Mouse (Mus musculus) hematopoietic stem cell, adult 5-6 weeks (primary cell): ENCODE results near the gene Gprin3. TPM values are rescaled to one million over a fixed set of nuclear protein-coding genes. Genes with fewer than 3 reads are reported as not detected.

Experiments
- ATAC-seq, 2 experiments: fragments of 125-278 bp in 1 of 2; replicated peaks in 1 of 2; 2 replicates each; pipeline ENCODE4 v1.8.0; 2016 to 2017; ENCODE audit warnings: inconsistent platforms in 2 of 2, mild to moderate bottlenecking in 2 of 2, moderate number of reproducible peaks in 2 of 2, low read depth in 1 of 2, moderate TSS enrichment in 1 of 2; ENCODE audit not compliant: low FRiP score in 2 of 2, poor library complexity in 2 of 2, severe bottlenecking in 2 of 2, insufficient read depth in 1 of 2, low TSS enrichment in 1 of 2
- total RNA-seq: library from RNA; stranded (forward); fragments of 172-1452, 232-1000 nt; gene quantifications from 2 replicates; pipeline ENCODE4 v1.2.3, GENCODE M21; 2017

Gprin3 gene
- 1.6 and 3.6 TPM in 2 replicates for total RNA-seq

- peak; percentile 97 to 98 for ATAC-seq
Observed at GRCm38 (mm10) chr6:59425824-59426533, at the start of gene Gprin3. Gene Gprin3 (minus strand): TSS chr6:59426294.

DNA sequence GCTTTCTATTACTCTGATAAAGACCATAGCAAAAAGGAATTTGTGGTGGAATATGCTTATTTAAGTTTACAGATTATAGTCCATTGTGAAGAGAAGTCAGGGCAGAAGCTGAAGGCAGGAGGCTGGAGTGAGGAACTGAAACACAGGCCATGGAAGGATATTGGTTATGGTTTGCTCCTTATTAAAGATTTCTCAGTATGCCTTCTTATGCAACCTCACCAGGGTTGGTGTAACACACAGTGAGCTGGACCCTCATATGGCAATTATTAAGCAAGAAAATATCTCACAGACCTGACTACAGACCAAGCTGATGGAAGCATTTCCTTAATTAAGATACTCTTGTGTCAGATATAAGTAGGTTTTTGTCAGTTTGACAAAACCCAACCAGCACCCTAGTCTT lies 32.8 kb upstream of the Gprin3 start:
- no peak; a peak in 1 of 4 replicates for ATAC-seq

DNA sequence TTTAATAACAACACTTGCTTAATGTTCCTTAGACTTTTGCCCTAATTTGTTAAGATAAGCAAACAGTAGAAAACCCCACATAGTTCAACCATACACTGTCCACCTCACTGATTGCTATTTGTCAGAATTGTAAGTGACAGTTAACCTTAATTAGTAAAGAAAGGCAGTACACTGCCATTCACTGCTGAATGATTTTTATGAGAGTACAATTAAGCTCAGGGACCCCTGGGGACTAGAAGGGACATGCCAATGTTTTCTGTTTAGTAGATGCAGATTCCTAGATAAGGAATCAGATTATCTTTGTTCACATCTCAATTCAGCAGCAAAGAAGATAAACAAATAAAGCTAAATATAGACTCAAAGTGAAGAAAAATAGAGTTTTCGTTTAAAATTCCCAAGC lies 30.0 kb upstream of the Gprin3 start:
- no peak for ATAC-seq

DNA sequence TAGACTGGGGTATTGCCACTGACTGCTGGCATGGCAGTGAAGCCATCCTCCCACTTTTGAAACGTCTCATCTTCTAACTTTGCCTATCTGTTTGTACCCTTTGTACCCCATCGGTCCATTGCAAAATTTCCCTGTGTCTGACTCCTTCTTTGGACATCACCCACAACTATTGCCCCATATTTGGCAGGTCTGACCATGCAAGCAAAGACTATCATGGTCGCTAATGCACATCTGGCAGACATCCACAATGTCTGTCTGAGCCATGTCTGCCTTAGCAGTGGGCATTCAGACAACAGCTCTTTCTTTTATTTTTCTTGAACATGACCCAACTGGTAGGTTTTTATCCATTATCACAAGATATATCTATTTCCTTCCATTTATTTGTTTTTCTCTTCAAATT lies 25.3 kb upstream of the Gprin3 start:
- ATAC-seq = no peak; a peak in 1 of 4 replicates

DNA sequence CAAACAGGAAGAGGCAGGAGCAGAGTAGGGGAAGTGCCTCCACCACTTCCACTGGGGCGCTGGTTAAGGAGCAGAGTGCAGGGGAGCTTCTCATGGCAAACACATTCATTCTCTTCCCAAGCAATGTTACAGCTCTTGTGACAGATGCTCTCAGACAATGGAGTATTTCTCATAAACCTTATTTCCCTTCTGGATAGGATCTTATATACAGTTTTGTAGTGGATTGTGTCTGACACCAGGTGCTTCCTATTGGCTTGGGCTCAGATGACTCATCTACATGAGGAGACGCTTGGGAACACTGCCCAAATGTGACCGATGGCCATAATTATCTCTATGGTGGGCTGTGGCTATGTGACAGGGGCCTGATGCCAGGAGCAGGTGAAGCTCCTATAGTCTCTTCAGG lies 19.0 kb upstream of the Gprin3 start:
- no peak for ATAC-seq

GRCm38 (mm10) chr6:59435906-59436305 lies 9.8 kb upstream of the Gprin3 start:
- no peak for ATAC-seq

- ATAC-seq = no peak
Observed at GRCm38 (mm10) chr6:59433116-59433515, 7.0 kb upstream of the Gprin3 start.

DNA sequence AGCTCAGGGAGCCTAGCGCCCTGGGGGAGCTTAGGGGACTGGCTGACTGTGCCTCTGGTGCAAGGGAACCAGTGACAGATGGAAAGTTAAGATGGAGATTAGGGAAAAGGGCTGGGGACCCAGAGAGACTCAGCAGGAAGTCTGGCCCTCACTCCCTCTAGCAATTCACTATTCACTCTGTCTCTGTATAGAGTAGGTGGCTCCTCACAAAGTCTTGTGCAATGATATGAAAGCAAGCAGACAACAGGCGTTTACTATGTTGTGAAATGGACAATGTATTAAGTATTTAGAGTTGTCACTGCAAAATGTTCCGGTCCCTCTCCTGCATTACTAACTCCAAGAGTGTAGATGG lies 416 bp upstream of the Gprin3 start:
- ATAC-seq = no peak

DNA sequence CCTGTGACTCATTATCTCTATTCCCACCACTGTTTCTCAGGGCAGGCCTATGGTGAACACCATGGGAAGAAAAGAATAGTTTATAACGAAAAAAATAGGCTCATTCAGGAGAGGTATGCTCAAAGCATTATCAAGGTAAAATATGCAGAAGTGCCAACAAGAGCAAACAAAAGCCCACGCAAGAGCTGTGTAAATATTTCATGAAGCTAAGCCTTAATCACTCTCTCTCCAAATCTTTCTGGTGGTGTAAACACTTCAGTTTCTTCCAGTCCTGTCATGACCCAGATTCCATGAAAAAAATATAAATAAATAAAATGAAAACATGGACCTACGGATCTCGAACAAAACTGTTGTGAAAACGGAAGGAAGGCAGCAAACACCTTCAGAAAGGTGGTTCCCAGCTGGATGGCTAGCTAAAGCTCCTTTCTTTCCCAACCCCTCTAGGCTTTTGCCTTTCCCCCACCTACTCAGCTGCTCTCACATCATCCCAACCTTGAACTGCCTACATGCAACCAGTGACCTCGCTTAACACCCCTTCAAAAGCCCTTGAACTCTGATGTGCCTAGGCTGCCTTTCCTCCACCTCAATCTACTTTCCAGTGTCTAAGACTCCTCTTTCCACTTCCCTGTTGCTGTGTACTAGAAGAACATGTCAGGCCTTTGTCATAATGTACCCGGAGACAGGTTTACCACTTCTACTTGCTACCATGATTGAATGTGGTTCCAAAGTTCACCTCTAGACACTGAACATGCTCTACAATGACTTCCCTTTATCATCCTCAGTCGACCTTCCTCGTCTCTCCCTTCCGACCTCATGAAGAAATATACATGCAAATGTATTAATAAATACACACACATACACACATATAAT lies 988 bp downstream of the Gprin3 start:
- no peak for ATAC-seq

GRCm38 (mm10) chr6:59423836-59424235 lies 2.3 kb downstream of the Gprin3 start:
- ATAC-seq = no peak

- ATAC-seq = no peak
Observed at GRCm38 (mm10) chr6:59419264-59419663, 6.8 kb downstream of the Gprin3 start.

- ATAC-seq = no peak
Observed at GRCm38 (mm10) chr6:59418659-59419058, 7.4 kb downstream of the Gprin3 start.

DNA sequence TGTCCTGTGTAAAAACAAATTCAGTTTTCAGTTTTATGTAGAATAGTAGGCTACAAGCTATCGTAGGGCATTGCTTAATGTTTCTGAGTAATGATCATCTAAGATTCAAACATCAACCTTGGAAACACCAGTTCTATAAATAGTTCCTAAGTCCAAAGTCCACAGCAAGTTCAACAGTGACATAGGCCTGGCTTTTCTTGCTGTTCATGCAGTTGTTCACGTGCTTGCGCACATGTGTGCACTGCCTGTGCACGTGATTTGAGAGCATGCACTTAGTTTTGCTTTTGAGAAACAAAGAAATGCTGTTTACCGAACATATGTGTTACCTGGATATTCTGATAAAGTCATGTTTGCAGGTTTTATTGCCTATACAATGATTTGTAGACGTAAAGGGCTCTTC lies 11.3 kb downstream of the Gprin3 start:
- ATAC-seq = no peak

- ATAC-seq = peak; percentile 98 to 99
Observed at GRCm38 (mm10) chr6:59412417-59413346, 13.4 kb downstream of the Gprin3 start.

GRCm38 (mm10) chr6:59409001-59409700 lies 16.9 kb downstream of the Gprin3 start:
- ATAC-seq = no peak

DNA sequence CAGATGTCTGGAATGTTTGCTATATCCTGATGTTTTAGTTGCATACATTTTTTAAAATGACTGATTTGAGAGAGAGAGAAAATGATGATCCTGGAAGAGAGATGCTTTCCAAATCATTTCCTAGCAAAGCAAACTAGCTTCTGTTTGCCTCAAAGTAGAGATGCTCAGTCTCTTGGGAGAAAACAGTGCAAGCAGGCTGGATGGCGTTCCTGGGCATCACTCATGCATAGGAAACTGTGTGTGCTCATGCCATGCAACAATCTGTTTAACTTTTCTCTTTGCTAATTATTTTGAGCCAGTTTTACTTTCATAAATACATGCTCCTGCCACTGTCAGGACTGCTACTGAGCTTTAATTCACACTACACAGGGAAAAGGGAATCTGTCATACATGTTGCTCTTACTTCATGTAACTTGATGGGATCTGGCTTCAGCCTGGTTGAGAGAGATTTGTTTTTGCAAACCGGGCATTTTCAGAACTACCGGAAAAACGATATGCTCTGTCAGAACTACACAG lies 18.6 kb downstream of the Gprin3 start:
- ATAC-seq = no peak

DNA sequence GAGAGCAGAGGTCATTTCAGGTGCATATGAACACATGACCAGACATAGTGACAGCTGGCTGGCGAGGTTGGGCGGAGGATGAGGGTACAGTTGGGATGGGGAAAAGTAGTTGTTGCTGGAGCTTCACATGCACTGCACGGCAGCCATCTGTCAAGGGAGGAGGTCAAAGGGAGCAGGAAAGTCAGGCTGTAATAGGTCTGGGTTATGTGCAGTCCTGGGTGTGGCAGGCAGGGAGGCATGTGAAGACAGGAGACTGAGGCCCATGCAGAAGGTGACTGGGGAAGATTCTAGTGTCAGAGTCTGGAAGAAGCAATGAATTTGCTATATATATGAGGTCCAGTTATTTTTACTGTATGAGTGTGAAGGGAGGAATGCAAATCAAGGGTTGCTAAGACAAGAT lies 35.9 kb downstream of the Gprin3 start:
- ATAC-seq = no peak
